Mouse (Mus musculus): ENCODE results near the gene Sgca. TPM values are rescaled to one million over a fixed set of nuclear protein-coding genes. Genes with fewer than 3 reads are reported as not detected.

The Sgca gene
- polyA plus RNA-seq, 1 experiment from 2014 or later = 0.55 TPM

- ATAC-seq = no peak
- no peak overlapping the region for H3K4me2 ChIP-seq (replicated peaks; ENCODE audit: low read depth, low read length)
- H3K4me3 ChIP-seq (ENCODE audit: low read depth, low read length) = no peak overlapping the region
- H3K9me3 ChIP-seq (ENCODE audit: low read length) = no peaks in the 10 kb centered on the region
- H3K4me1 ChIP-seq (ENCODE audit: insufficient read depth, low read depth, low read length) = peaks cover 13% of the 10 kb centered on the region; the same call in 1 of the 2 replicates
- no peak overlapping the region for H3K9ac ChIP-seq (replicated peaks; ENCODE audit: low read depth)
- H3K36me3 ChIP-seq (ENCODE audit: insufficient read depth, low read length) = peaks cover 34% of the 10 kb centered on the region; the same call in 1 of the 2 replicates
- 81% methylated on average over 12 of the region's 12 CpGs for WGBS
- H3K27me3 ChIP-seq (replicated peaks; ENCODE audit: insufficient read depth, low read length) = no peaks in the 10 kb centered on the region
- TF ChIP-seq EP300 (IDR thresholded peaks at IDR 0.05) (no peak), CTCF (IDR thresholded peaks at IDR 0.05) (no peak)
- H3K27ac ChIP-seq (ENCODE audit: low read length) = no peak overlapping the region
- no peak for DNase-seq (ENCODE audit: low spot score)
These were observed 28.2 kb upstream of the Sgca start for GRCm38 (mm10) chr11:95004136-95004936.

DNA sequence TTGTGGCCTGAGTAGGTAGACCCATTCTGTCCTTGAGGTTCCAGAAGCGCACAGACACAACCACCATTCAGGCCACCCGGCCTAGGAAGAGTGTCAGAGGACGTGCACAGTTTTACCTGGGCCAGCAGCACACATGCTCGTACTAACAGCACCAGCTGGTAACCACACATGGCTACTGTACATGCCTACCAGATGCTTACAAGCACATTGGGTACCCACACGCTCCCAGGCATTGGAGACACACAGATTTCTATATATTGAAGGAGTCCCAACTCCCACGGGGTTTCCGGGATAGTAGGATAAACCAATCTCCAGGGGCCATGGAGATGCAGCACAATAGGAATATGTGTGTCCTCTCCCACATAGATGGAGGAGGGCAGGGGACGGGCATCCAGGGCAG lies 26.6 kb upstream of the Sgca start:
- Histone ChIP-seq H3K27ac (ENCODE audit: low read length) (no peak overlapping the region), H3K36me3 (ENCODE audit: insufficient read depth, low read length) (peaks cover 38% of the 10 kb centered on the region; the same call in 1 of the 2 replicates), H3K27me3 (replicated peaks; ENCODE audit: insufficient read depth, low read length) (no peaks in the 10 kb centered on the region), H3K4me1 (ENCODE audit: insufficient read depth, low read depth, low read length) (peaks cover 13% of the 10 kb centered on the region; the same call in 1 of the 2 replicates), H3K9me3 (ENCODE audit: low read length) (no peaks in the 10 kb centered on the region), H3K4me2 (replicated peaks; ENCODE audit: low read depth, low read length) (no peak overlapping the region), H3K4me3 (ENCODE audit: low read depth, low read length) (no peak overlapping the region), H3K9ac (replicated peaks; ENCODE audit: low read depth) (no peak overlapping the region)
- 92% methylated on average over 8 of the region's 8 CpGs for WGBS
- ATAC-seq = no peak
- no peak for TF ChIP-seq EP300 (IDR thresholded peaks at IDR 0.05)
- TF ChIP-seq CTCF (IDR thresholded peaks at IDR 0.05) = no peak
- DNase-seq (ENCODE audit: low spot score) = no peak

GRCm38 (mm10) chr11:95001584-95002347 lies 25.6 kb upstream of the Sgca start:
- no peak for ATAC-seq
- no peak overlapping the region; the same call in 1 of the 2 replicates for H3K9ac ChIP-seq (replicated peaks; ENCODE audit: low read depth)
- H3K9me3 ChIP-seq (ENCODE audit: low read length) = no peaks in the 10 kb centered on the region
- no peaks in the 10 kb centered on the region for H3K27me3 ChIP-seq (replicated peaks; ENCODE audit: insufficient read depth, low read length)
- H3K4me3 ChIP-seq (ENCODE audit: low read depth, low read length) = no peak overlapping the region
- H3K36me3 ChIP-seq (ENCODE audit: insufficient read depth, low read length) = peaks cover 46% of the 10 kb centered on the region; the same call in 1 of the 2 replicates
- H3K27ac ChIP-seq (ENCODE audit: low read length) = no peak overlapping the region
- TF ChIP-seq EP300 (IDR thresholded peaks at IDR 0.05) (no peak), CTCF (IDR thresholded peaks at IDR 0.05) (no peak)
- no peak overlapping the region for H3K4me2 ChIP-seq (replicated peaks; ENCODE audit: low read depth, low read length)
- WGBS = 86% methylated on average over 21 of the region's 21 CpGs
- DNase-seq (ENCODE audit: low spot score) = no peak
- peaks cover 9% of the 10 kb centered on the region; the same call in 1 of the 2 replicates for H3K4me1 ChIP-seq (ENCODE audit: insufficient read depth, low read depth, low read length)

DNA sequence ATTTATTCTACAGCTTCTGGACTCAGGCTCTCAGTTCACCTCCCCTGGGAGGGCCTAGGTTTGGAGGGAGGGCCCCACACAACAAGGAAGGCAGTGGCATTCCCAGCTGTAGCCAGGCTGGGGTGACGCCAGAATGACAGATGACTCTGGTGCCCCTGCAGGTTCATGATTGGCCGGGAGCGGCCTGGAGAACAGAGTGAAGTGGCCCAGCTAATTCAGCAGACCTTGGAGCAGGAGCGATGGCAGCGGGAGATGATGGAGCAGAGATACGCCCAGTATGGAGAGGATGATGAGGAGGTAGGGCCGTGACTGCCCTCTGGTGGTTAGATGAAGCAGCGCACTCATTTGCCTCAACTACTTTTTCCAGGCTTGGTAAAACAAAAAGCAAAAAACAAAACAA lies 24.9 kb upstream of the Sgca start:
- no peak overlapping the region for H3K4me3 ChIP-seq (ENCODE audit: low read depth, low read length)
- no peaks in the 10 kb centered on the region for H3K27me3 ChIP-seq (replicated peaks; ENCODE audit: insufficient read depth, low read length)
- no peak overlapping the region; the same call in 1 of the 2 replicates for H3K4me2 ChIP-seq (replicated peaks; ENCODE audit: low read depth, low read length)
- H3K9me3 ChIP-seq (ENCODE audit: low read length) = no peaks in the 10 kb centered on the region
- DNase-seq (ENCODE audit: low spot score) (peak; percentile 88), ATAC-seq (peak; percentile 80)
- H3K9ac ChIP-seq (replicated peaks; ENCODE audit: low read depth) = no peak overlapping the region; the same call in 1 of the 2 replicates
- TF ChIP-seq EP300 (IDR thresholded peaks at IDR 0.05) = no peak
- TF ChIP-seq CTCF (IDR thresholded peaks at IDR 0.05) = peak; percentile 95
- under 1% methylated on average over 8 of the region's 8 CpGs for WGBS
- peak overlapping the region; percentile 47; the same call in 1 of the 2 replicates for H3K27ac ChIP-seq (ENCODE audit: low read length)
- H3K4me1 ChIP-seq (ENCODE audit: insufficient read depth, low read depth, low read length) = peaks cover 6% of the 10 kb centered on the region; the same call in 1 of the 2 replicates
- H3K36me3 ChIP-seq (ENCODE audit: insufficient read depth, low read length) = peaks cover 49% of the 10 kb centered on the region; the same call in 1 of the 2 replicates

GRCm38 (mm10) chr11:95000548-95000947 lies 24.4 kb upstream of the Sgca start:
- H3K4me1 ChIP-seq (ENCODE audit: insufficient read depth, low read depth, low read length) = peaks cover 5% of the 10 kb centered on the region; the same call in 1 of the 2 replicates
- H3K36me3 ChIP-seq (ENCODE audit: insufficient read depth, low read length) = peaks cover 49% of the 10 kb centered on the region; the same call in 1 of the 2 replicates
- H3K4me3 ChIP-seq (ENCODE audit: low read depth, low read length) = no peak overlapping the region
- H3K9me3 ChIP-seq (ENCODE audit: low read length) = no peaks in the 10 kb centered on the region
- DNase-seq (ENCODE audit: low spot score) (peak; percentile 46), ATAC-seq (peak; percentile 62)
- H3K4me2 ChIP-seq (replicated peaks; ENCODE audit: low read depth, low read length) = no peak overlapping the region; the same call in 1 of the 2 replicates
- WGBS = 25% methylated on average over 4 of the region's 4 CpGs
- TF ChIP-seq CTCF (IDR thresholded peaks at IDR 0.05) = no peak
- peak; percentile 67; the same call in 1 of the 2 replicates for TF ChIP-seq EP300 (IDR thresholded peaks at IDR 0.05)
- no peaks in the 10 kb centered on the region for H3K27me3 ChIP-seq (replicated peaks; ENCODE audit: insufficient read depth, low read length)
- peak overlapping the region; percentile 47 for H3K27ac ChIP-seq (ENCODE audit: low read length)
- H3K9ac ChIP-seq (replicated peaks; ENCODE audit: low read depth) = no peak overlapping the region

- H3K4me3 ChIP-seq (ENCODE audit: low read depth, low read length) = no peak overlapping the region
- ATAC-seq = no peak
- no peak for DNase-seq (ENCODE audit: low spot score)
- no peak overlapping the region for H3K4me2 ChIP-seq (replicated peaks; ENCODE audit: low read depth, low read length)
- TF ChIP-seq EP300 (IDR thresholded peaks at IDR 0.05) = no peak
- no peak for TF ChIP-seq CTCF (IDR thresholded peaks at IDR 0.05)
- H3K36me3 ChIP-seq (ENCODE audit: insufficient read depth, low read length) = peaks cover 49% of the 10 kb centered on the region; the same call in 1 of the 2 replicates
- H3K9ac ChIP-seq (replicated peaks; ENCODE audit: low read depth) = no peak overlapping the region
- peak overlapping the region; percentile 15 for H3K27ac ChIP-seq (ENCODE audit: low read length)
- H3K9me3 ChIP-seq (ENCODE audit: low read length) = no peaks in the 10 kb centered on the region
- H3K27me3 ChIP-seq (replicated peaks; ENCODE audit: insufficient read depth, low read length) = no peaks in the 10 kb centered on the region
- 75% methylated on average over 8 of the region's 8 CpGs for WGBS
- peaks cover 7% of the 10 kb centered on the region; the same call in 1 of the 2 replicates for H3K4me1 ChIP-seq (ENCODE audit: insufficient read depth, low read depth, low read length)
These were observed 24.0 kb upstream of the Sgca start for GRCm38 (mm10) chr11:95000128-95000527.
